Mouse (Mus musculus) hindlimb bud, embryonic 11.5 days (tissue): ENCODE data around the gene Tm9sf1.
A peak's percentile ranks its signal among the peaks of the same experiment; 100 is the strongest.

ENCODE experiments used
- DNase-seq: peaks from one replicate; pipeline ENCODE4 v3.0.0-alpha.2; 2012; ENCODE audit warnings: low read depth, low spot score; ENCODE audit errors: extremely low spot score

Tm9sf1 gene

DNA sequence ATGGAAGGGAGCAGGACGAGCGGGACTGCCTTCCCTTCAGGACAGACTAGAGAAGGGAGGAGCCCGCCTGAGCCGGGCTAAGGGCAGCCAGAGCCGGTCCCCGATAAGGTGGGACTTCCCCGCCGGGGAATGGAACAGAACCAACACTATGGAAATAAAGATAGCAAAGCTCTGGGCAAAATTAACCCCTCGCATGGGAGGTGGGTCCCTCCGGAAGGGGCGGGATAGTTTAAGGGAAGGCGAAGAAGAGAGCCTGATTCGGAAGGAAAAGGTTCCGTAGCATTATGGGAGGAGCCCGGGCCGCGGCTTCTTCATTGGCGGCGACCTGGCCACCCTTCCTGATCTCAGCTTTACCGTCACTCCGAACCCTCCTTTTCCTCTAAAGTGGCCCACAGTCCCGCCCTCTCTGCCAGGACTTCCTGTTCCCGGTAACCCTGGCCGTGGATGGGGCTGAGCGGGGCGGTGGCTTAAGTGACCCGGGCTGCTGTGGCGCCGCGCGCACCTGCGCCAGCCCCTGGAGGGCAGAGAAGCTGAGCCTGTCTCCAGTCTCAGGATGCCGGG, 52.2 kb downstream of the Tm9sf1 start, which contains the start of gene Rnf31:
Gene Rnf31, plus strand, starts transcription at position 378 of the 561 bp plus-strand sequence.
- DNase-seq, result peak; percentile 77

- DNase-seq, result peak; percentile 74
Observed at GRCm38 (mm10) chr14:55590748-55591330, 52.8 kb downstream of the Tm9sf1 start, which contains the start of gene Psme2. Gene Psme2 (minus strand): TSS chr14:55591113.

GRCm38 (mm10) chr14:55589771-55590448, 53.7 kb downstream of the Tm9sf1 start:
- DNase-seq, result no peak

GRCm38 (mm10) chr14:55589271-55589670, 54.3 kb downstream of the Tm9sf1 start:
- DNase-seq, result no peak

DNA sequence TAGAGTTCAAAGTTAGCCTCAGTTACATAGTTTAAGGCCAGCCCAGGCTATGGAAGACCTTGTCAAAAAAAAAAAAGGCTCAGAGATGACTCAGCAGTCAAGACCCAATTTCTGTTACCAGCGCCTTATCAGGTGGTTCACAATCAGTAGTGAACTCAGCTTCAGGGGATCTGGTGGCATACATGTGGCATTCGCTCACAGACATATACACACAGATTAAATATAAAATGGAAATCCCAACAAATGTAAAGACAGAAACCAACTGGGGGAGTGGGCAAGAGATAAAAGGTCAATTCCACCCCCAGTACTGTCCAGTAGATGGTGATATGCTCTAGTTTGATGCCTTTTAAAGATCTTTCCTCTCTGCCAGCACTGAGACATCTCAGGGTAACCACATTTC, 57.5 kb downstream of the Tm9sf1 start:
- DNase-seq, result no peak
